Mouse (Mus musculus) layer of hippocampus, adult 18-20 months (tissue): ENCODE measurements around the gene P2ry10. TPM values are rescaled to one million over a fixed set of nuclear protein-coding genes. Genes with fewer than 3 reads are reported as not detected.
"Not testable (repeated sequence)": the region's sequence is repeated elsewhere in the genome, so short reads cannot be mapped to it uniquely, and the experiment has no call there.

Experiments
- DNase-seq, 2 experiments: peaks; one replicate each; pipeline ENCODE4 v3.0.0; 2022; ENCODE audit warnings: low spot score in 2 of 2
- long read RNA-seq: library from polyadenylated mRNA; stranded (forward); transcript quantifications from one replicate; pipeline ENCODE4 v2.0.0, GENCODE M21; 2021
- total RNA-seq, 2 experiments: library from RNA; stranded (reverse); gene quantifications; 2 replicates each; pipeline ENCODE4 v1.2.3; 2021

Gene P2ry10
- not detected for total RNA-seq
- long read RNA-seq, result 0 reads

DNA sequence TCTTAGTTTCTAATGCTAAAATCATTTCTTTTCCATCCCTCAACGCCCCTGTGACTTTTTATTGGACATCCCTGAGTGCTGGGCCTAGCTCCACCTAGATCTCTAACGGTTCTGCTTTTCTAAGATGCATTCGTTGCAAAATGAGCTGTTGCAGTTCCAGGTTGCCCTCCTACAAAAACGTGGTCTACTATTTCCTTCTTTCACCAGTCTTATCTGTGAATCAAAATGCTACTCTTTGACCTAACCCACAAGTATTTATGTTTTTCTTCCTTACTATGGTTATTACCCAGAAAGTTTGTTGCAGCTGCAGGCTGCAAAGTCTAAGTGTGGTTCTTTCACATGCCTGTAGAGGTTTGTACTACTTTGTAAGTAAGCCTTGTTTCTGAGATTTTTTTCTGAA, at the start of gene P2ry10:
TSS of gene P2ry10 (plus strand) at position 316 of the 400 bp plus-strand sequence.
- DNase-seq, result no peak

GRCm38 (mm10) chrX:107039146-107039545, 49.1 kb upstream of the P2ry10 start:
- no peak for DNase-seq

- DNase-seq, result no peak
Measured at GRCm38 (mm10) chrX:107039635-107040034, 48.7 kb upstream of the P2ry10 start.

DNA sequence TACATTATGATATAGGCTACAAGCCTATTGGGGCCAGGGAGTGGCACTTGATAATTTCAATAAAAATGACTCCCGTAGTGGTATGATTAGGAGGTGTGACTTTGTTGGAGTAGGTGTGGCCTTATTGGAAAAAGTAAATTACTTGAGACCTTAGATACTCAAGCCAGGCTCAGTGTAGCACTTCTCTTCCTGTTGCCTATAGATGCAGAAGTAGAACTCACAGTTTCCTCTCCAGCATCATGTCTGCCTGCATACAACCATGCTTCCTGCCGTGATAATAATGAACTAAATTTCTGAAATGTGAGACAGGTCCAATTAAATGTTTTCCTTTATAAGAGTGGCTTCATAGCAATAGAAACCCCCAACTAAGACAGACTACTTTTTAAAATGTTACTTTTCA, 45.9 kb upstream of the P2ry10 start:
- DNase-seq, result no peak

DNA sequence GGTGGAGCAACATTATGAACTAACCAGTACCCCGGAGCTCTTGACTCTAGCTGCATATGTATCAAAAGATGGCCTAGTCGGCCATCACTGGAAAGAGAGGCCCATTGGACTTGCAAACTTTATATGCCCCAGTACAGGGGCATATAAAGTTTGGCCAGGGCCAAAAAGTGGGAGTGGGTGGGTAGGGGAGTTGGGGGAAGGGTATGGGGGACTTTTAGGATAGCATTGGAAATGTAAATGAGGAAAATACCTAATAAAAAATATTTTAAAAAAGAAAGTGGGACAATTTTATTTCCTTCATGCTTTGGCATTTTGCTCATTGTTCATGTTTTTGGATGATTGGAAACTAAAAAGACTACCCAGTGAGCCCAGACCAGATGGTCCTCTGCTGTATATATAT, 4.9 kb upstream of the P2ry10 start:
- not testable (repeated sequence) for DNase-seq

DNA sequence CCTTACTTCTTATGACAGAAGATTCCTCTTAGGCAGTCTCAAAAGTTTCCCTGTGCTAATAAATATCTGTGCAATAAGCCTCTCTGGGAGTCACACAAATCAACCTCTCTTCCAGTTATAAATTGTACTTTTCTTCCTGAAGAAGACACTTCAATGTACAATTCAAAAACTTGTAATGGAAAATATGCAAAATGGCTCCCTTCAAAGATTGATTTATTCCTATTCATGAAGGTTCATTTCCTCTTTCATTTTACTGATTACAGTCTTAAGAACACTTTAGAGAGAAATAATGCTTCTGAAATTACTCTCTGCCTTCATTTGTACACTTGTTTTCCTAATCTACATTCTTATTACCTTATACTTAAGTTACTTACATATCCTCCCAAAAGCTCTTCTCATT, 4.0 kb upstream of the P2ry10 start:
- DNase-seq, result no peak

GRCm38 (mm10) chrX:107089131-107089530, 839 bp downstream of the P2ry10 start:
- no peak for DNase-seq

DNA sequence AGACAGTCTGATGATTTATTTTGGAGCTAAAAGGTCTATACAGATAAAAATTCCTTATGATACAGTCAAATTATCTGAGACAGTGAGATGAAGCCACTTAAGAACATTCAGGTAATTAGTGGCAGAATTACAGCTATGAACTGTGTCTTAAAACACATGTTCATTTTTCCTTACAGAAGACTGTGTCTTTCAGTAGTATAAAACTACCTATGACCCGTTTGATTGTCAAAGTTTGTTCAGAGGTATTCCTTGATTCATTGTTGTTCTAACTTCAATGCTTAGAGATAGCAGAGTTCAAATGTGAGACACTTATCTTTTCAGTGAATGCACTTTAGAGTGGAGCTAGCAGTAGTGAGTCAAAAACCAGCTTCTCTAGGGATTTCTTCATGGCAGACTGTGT, 1.6 kb downstream of the P2ry10 start:
- DNase-seq, result no peak

GRCm38 (mm10) chrX:107095633-107096032, 7.3 kb downstream of the P2ry10 start:
- DNase-seq, result no peak

GRCm38 (mm10) chrX:107116333-107116732, 28.0 kb downstream of the P2ry10 start:
- DNase-seq, result no peak

- DNase-seq, result no peak
Measured at GRCm38 (mm10) chrX:107116987-107117386, 28.7 kb downstream of the P2ry10 start.

DNA sequence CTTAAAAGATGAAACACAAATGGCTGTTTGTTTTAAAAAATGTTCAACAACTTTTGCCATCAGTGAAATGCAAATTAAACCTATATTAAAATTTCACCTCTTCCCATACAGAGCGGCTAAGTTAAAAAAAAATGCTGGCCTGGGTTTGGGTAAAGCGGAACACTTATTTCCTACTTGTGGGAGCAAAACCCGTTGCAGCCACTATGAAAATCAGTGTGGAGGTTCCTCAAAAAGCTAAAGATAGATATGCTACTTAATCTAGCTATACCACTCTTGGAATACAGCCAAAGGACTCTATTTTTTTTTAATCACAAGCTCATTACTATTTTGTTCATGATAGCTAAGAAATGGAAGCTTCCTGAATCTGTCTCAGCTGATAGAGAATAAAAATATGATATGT, 54.9 kb downstream of the P2ry10 start:
- no peak for DNase-seq

GRCm38 (mm10) chrX:107143930-107144329, 55.6 kb downstream of the P2ry10 start:
- DNase-seq, result no peak

DNA sequence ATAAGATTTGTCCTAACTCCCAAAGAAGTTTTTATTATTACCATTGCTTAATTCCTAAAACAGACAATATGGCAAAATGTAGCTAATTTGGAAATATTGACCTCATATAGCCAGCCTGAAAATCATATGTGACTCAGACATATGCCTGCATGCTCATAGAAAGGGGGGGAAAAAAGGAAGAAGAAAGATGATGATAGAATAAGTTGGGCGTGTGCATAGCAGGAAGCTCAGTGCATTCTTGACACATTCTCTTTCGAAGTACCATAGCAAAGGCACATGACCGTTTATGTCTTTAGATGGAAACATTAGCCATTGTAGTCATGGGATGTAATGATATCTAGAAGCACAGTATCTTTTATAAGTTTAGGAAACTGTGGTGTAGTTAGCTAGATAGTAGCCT, 60.4 kb downstream of the P2ry10 start, which contains the start of gene P2ry10b:
TSS of gene P2ry10b (plus strand) at position 247 of the 400 bp plus-strand sequence.
- no peak for DNase-seq

DNA sequence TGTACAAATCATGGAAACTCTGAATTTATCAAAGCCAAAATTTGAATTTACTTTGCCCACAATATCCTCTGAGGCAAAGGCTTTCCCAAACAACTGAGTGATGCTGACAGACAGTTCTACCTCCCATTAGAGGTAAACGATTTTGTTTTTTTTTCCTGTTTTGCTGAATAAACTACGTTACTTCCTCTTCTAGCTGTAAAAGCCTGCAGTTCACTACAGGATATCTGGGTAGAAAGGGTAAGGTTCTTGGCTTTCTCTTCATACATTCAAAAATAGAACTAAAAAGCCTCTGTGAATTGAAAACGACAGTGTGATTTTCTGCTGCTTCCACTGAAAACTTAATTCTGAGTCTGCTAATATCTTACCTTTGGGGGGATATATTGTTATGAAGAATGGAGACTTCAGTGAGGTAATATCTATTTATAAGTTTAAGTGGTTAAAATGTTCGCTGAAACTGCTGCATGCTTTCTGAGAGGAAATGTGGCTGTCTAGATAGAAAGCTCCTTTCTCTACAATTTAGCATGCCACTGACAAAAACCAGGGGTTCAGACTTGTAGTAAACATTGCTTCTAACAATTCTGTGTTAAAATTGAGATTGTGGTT, 61.2 kb downstream of the P2ry10 start:
- DNase-seq, result no peak

- no peak for DNase-seq
Measured at GRCm38 (mm10) chrX:107150027-107150426, 61.7 kb downstream of the P2ry10 start.

DNA sequence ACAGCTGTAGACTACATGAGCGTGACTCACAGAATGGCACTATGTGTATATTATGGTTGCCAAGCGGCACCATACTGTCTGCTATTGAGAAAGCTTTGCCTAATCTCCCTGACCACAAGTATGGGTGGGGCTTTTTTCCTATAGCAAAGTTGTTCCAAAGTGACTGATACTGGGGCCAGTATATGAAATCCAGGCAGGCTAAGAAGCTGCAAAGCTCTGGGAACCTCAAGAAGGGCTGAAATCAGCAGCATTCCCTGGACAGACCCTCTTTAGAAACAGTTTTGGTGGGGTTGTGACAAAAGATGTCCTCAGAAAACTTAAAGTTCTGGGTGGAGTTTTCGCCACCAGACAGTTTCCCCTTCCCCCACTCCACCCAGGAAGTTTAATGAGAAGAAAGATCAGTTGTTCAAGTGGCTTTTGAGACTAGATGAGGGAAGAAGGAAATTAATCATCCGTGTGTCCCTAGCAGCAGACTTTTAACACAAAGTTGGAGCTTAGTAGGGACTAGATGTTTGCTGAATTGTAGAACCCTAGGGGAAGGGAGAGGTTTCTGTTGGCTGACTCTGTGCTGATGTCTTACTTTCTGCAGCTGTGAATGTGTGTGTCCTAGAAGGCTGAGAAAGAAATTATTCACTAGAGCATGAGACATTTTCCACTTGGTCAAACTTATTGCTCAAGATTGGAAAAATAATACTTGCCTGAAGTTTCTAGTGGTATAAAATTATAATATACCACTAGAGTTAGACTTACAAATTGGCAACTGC, 62.6 kb downstream of the P2ry10 start:
- no peak for DNase-seq

Other genes starting within 250 kb of the P2ry10 start
- gene Rtl3, start 247.8 kb upstream of the P2ry10 start, total RNA-seq, result 1 to 10 TPM; 3.8 to 4.2 TPM
- gene Lpar4, start 167.9 kb upstream of the P2ry10 start, total RNA-seq, result 1 to 10 TPM; 1.8 to 2.0 TPM
- gene P2ry10b, start 60.4 kb downstream of the P2ry10 start, total RNA-seq, result under 1 TPM; 0.30 to 0.33 TPM
- gene Gpr174, start 167.4 kb downstream of the P2ry10 start, total RNA-seq, result not detected